Mouse (Mus musculus) lung, adult 2 months (tissue): Measurements from ENCODE around the gene Exosc1.

Source experiments
- CTCF ChIP-seq: fragments of 200-500 bp; IDR thresholded peaks from 2 replicates; pipeline ENCODE4 v1.5.1; 2011; ENCODE audit warnings: mild to moderate bottlenecking, low read length, control low read depth; ENCODE audit not compliant: insufficient read depth
- POLR2A ChIP-seq: fragments of 200-500 bp; IDR thresholded peaks from 2 replicates; pipeline ENCODE4 v1.6.1; 2011; ENCODE audit warnings: low read depth, mild to moderate bottlenecking, control low read depth, low read length, borderline replicate concordance; ENCODE audit errors: extremely low read depth

GRCm38 (mm10) chr19:41980819-41981594 lies 47.8 kb upstream of the Exosc1 start, which contains the start of gene Mms19:
- TF ChIP-seq CTCF (no peak), POLR2A (peak; percentile 75; the same call in 1 of the 2 replicates)
